Mouse (Mus musculus): ENCODE measurements around the gene Fads2. TPM values are rescaled to one million over a fixed set of nuclear protein-coding genes. Genes with fewer than 3 reads are reported as not detected.

Gene Fads2
- polyA plus RNA-seq, 1 experiment from 2014 or later: 87.6 TPM

- H3K9me3 ChIP-seq: no peaks in the 10 kb centered on the region
- peak; percentile 81 for DNase-seq (ENCODE audit: low spot score)
- peak overlapping the region; percentile 84 for H3K4me3 ChIP-seq
- peaks cover 67% of the 10 kb centered on the region for H3K4me1 ChIP-seq
- H3K36me3 ChIP-seq: 0 out of 2 replicates have a peak, but pooled peaks cover 3% of the 10 kb centered on the region
- H3K27ac ChIP-seq: peak overlapping the region; percentile 93
- no peaks in the 10 kb centered on the region for H3K27me3 ChIP-seq (ENCODE audit: insufficient read depth, poor library complexity, severe bottlenecking)
- whole genome bisulfite sequencing: 40% methylated on average over 6 of the region's 6 CpGs
These were observed 59.3 kb downstream of the Fads2 start for GRCm38 (mm10) chr19:10042232-10042631.

GRCm38 (mm10) chr19:10041388-10042148 is 60.0 kb downstream of the Fads2 start, which contains the start of gene Fads3:
Fads3 (plus strand) TSS chr19:10041569.
- DNase-seq (ENCODE audit: low spot score): peak; percentile 95
- Histone ChIP-seq H3K4me1 (peaks cover 61% of the 10 kb centered on the region), H3K9me3 (no peaks in the 10 kb centered on the region), H3K27me3 (ENCODE audit: insufficient read depth, poor library complexity, severe bottlenecking) (no peaks in the 10 kb centered on the region), H3K36me3 (0 out of 2 replicates have a peak, but pooled peaks cover 3% of the 10 kb centered on the region), H3K27ac (peak within 1 kb of the TSS; percentile 93), H3K4me3 (peak within 1 kb of the TSS; percentile 84)
- under 1% methylated on average over 69 of the region's 69 CpGs for WGBS

GRCm38 (mm10) chr19:10040866-10041387 is 60.6 kb downstream of the Fads2 start:
- peak overlapping the region; percentile 93 for H3K27ac ChIP-seq
- 6% methylated on average over 18 of the region's 20 CpGs for WGBS
- peaks cover 55% of the 10 kb centered on the region for H3K4me1 ChIP-seq

GRCm38 (mm10) chr19:10039615-10040014 is 61.9 kb downstream of the Fads2 start:
- WGBS: 82% methylated on average over 2 of the region's 2 CpGs
- no peaks in the 10 kb centered on the region for H3K27me3 ChIP-seq (ENCODE audit: insufficient read depth, poor library complexity, severe bottlenecking)
- no peak for DNase-seq (ENCODE audit: low spot score)
- peaks cover 17% of the 10 kb centered on the region; the same call in 1 of the 2 replicates for H3K36me3 ChIP-seq
- H3K9me3 ChIP-seq: no peaks in the 10 kb centered on the region
- H3K4me1 ChIP-seq: peaks cover 52% of the 10 kb centered on the region
- H3K4me3 ChIP-seq: no peak overlapping the region
- peak overlapping the region; percentile 65; the same call in 1 of the 2 replicates for H3K27ac ChIP-seq

More at GRCm38 (mm10) chr19:10040866-10041387, 60.6 kb downstream of the Fads2 start:
- H3K9me3 ChIP-seq: no peaks in the 10 kb centered on the region
- no peak for DNase-seq (ENCODE audit: low spot score)
- H3K27me3 ChIP-seq (ENCODE audit: insufficient read depth, poor library complexity, severe bottlenecking): no peaks in the 10 kb centered on the region
- peaks cover 5% of the 10 kb centered on the region; the same call in 1 of the 2 replicates for H3K36me3 ChIP-seq
- peak overlapping the region; percentile 84 for H3K4me3 ChIP-seq

GRCm38 (mm10) chr19:10038910-10039309 is 62.6 kb downstream of the Fads2 start:
- Histone ChIP-seq H3K9me3 (no peaks in the 10 kb centered on the region), H3K4me3 (peak overlapping the region; percentile 18; the same call in 1 of the 2 replicates), H3K36me3 (peaks cover 21% of the 10 kb centered on the region), H3K4me1 (peaks cover 49% of the 10 kb centered on the region), H3K27ac (peak overlapping the region; percentile 65), H3K27me3 (ENCODE audit: insufficient read depth, poor library complexity, severe bottlenecking) (no peaks in the 10 kb centered on the region)
- DNase-seq (ENCODE audit: low spot score): peak; percentile 90
- 24% methylated on average over 3 of the region's 3 CpGs for WGBS

- peaks cover 21% of the 10 kb centered on the region for H3K36me3 ChIP-seq
- H3K27ac ChIP-seq: peak overlapping the region; percentile 65; the same call in 1 of the 2 replicates
- H3K9me3 ChIP-seq: no peaks in the 10 kb centered on the region
- 86% methylated on average over 3 of the region's 3 CpGs for WGBS
- no peaks in the 10 kb centered on the region for H3K27me3 ChIP-seq (ENCODE audit: insufficient read depth, poor library complexity, severe bottlenecking)
- DNase-seq (ENCODE audit: low spot score): no peak
- H3K4me3 ChIP-seq: no peak overlapping the region
- peaks cover 46% of the 10 kb centered on the region for H3K4me1 ChIP-seq
These were observed 63.2 kb downstream of the Fads2 start for GRCm38 (mm10) chr19:10038364-10038763.

GRCm38 (mm10) chr19:10037534-10037933 is 64.0 kb downstream of the Fads2 start:
- no peak for DNase-seq (ENCODE audit: low spot score)
- Histone ChIP-seq H3K4me3 (no peak overlapping the region), H3K36me3 (peaks cover 27% of the 10 kb centered on the region), H3K27ac (no peak overlapping the region), H3K4me1 (peaks cover 40% of the 10 kb centered on the region), H3K9me3 (no peaks in the 10 kb centered on the region), H3K27me3 (ENCODE audit: insufficient read depth, poor library complexity, severe bottlenecking) (0 out of 2 replicates have a peak, but pooled peaks cover 5% of the 10 kb centered on the region)
- WGBS: 74% methylated on average over 2 of the region's 2 CpGs

GRCm38 (mm10) chr19:10034785-10035447 is 66.6 kb downstream of the Fads2 start:
- H3K36me3 ChIP-seq: peaks cover 38% of the 10 kb centered on the region
- H3K27me3 ChIP-seq (ENCODE audit: insufficient read depth, poor library complexity, severe bottlenecking): 0 out of 2 replicates have a peak, but pooled peaks cover 7% of the 10 kb centered on the region
- peaks cover 19% of the 10 kb centered on the region for H3K4me1 ChIP-seq
- H3K9me3 ChIP-seq: no peaks in the 10 kb centered on the region
- 62% methylated on average over 8 of the region's 8 CpGs for WGBS
- no peak overlapping the region for H3K27ac ChIP-seq
- peak; percentile 92 for DNase-seq (ENCODE audit: low spot score)
- H3K4me3 ChIP-seq: no peak overlapping the region

- H3K4me1 ChIP-seq: peaks cover 15% of the 10 kb centered on the region
- DNase-seq (ENCODE audit: low spot score): no peak
- no peaks in the 10 kb centered on the region for H3K9me3 ChIP-seq
- peak overlapping the region; percentile 36; the same call in 1 of the 2 replicates for H3K27ac ChIP-seq
- WGBS: 86% methylated on average over 5 of the region's 5 CpGs
- no peak overlapping the region for H3K4me3 ChIP-seq
- H3K36me3 ChIP-seq: peaks cover 43% of the 10 kb centered on the region
- H3K27me3 ChIP-seq (ENCODE audit: insufficient read depth, poor library complexity, severe bottlenecking): 0 out of 2 replicates have a peak, but pooled peaks cover 7% of the 10 kb centered on the region
These were observed 67.2 kb downstream of the Fads2 start for GRCm38 (mm10) chr19:10034356-10034755.

GRCm38 (mm10) chr19:10033211-10033973 is 68.2 kb downstream of the Fads2 start:
- DNase-seq (ENCODE audit: low spot score): peak; percentile 85
- Histone ChIP-seq H3K4me1 (peaks cover 5% of the 10 kb centered on the region; the same call in 1 of the 2 replicates), H3K4me3 (no peak overlapping the region), H3K36me3 (peaks cover 51% of the 10 kb centered on the region), H3K9me3 (no peaks in the 10 kb centered on the region), H3K27me3 (ENCODE audit: insufficient read depth, poor library complexity, severe bottlenecking) (0 out of 2 replicates have a peak, but pooled peaks cover 7% of the 10 kb centered on the region), H3K27ac (0 out of 2 replicates have a peak overlapping the region, but pooled peaks have one; percentile 37)
- WGBS: 41% methylated on average over 8 of the region's 8 CpGs

GRCm38 (mm10) chr19:10029746-10030145 is 71.8 kb downstream of the Fads2 start:
- H3K36me3 ChIP-seq: peaks cover 52% of the 10 kb centered on the region
- H3K4me1 ChIP-seq: peaks cover 23% of the 10 kb centered on the region
- H3K4me3 ChIP-seq: no peak overlapping the region
- 0 out of 2 replicates have a peak, but pooled peaks cover 7% of the 10 kb centered on the region for H3K27me3 ChIP-seq (ENCODE audit: insufficient read depth, poor library complexity, severe bottlenecking)
- 93% methylated on average over 2 of the region's 2 CpGs for WGBS
- DNase-seq (ENCODE audit: low spot score): no peak
- H3K9me3 ChIP-seq: no peaks in the 10 kb centered on the region
- no peak overlapping the region for H3K27ac ChIP-seq

Measured in heart, embryonic 10.5 days (tissue).